Mouse (Mus musculus): ENCODE data around the gene Npas3.

Gene Npas3

GRCm38 (mm10) chr12:53612120-53612519, 363.6 kb downstream of the Npas3 start:
- no peak for DNase-seq

GRCm38 (mm10) chr12:53621271-53621670, 372.8 kb downstream of the Npas3 start:
- DNase-seq, result no peak

- DNase-seq, result no peak
Observed at GRCm38 (mm10) chr12:53623793-53624192, 375.3 kb downstream of the Npas3 start.

- no peak for DNase-seq
Observed at GRCm38 (mm10) chr12:53624379-53625021, 376.0 kb downstream of the Npas3 start.

- no peak for DNase-seq
Observed at GRCm38 (mm10) chr12:53629483-53630120, 381.1 kb downstream of the Npas3 start.

- DNase-seq, result no peak
Observed at GRCm38 (mm10) chr12:53630607-53631006, 382.1 kb downstream of the Npas3 start.

- no peak for DNase-seq
Observed at GRCm38 (mm10) chr12:53631315-53632106, 383.0 kb downstream of the Npas3 start.

GRCm38 (mm10) chr12:53638571-53638970, 390.1 kb downstream of the Npas3 start:
- no peak for DNase-seq

- no peak for DNase-seq
Observed at GRCm38 (mm10) chr12:53647282-53647681, 398.8 kb downstream of the Npas3 start.

- peak; percentile 52 for DNase-seq
Observed at GRCm38 (mm10) chr12:53656301-53656700, 407.8 kb downstream of the Npas3 start.

- peak; percentile 23 for DNase-seq
Observed at GRCm38 (mm10) chr12:53664084-53664483, 415.6 kb downstream of the Npas3 start.

- DNase-seq, result peak; percentile 51
Observed at GRCm38 (mm10) chr12:53671846-53672245, 423.4 kb downstream of the Npas3 start.

GRCm38 (mm10) chr12:53677091-53677630, 428.7 kb downstream of the Npas3 start:
- peak; percentile 76 for DNase-seq

GRCm38 (mm10) chr12:53678166-53678565, 429.7 kb downstream of the Npas3 start:
- peak; percentile 51 for DNase-seq

GRCm38 (mm10) chr12:53679161-53679560, 430.7 kb downstream of the Npas3 start:
- peak; percentile 28 for DNase-seq

GRCm38 (mm10) chr12:53680501-53680900, 432.0 kb downstream of the Npas3 start:
- DNase-seq, result peak; percentile 64

GRCm38 (mm10) chr12:53682036-53682435, 433.6 kb downstream of the Npas3 start:
- peak; percentile 65 for DNase-seq

GRCm38 (mm10) chr12:53692471-53692870, 444.0 kb downstream of the Npas3 start:
- no peak for DNase-seq

GRCm38 (mm10) chr12:53694346-53694745, 445.9 kb downstream of the Npas3 start:
- DNase-seq, result peak; percentile 1

GRCm38 (mm10) chr12:53695324-53695723, 446.8 kb downstream of the Npas3 start:
- peak; percentile 4 for DNase-seq

- DNase-seq, result peak; percentile 23
Observed at GRCm38 (mm10) chr12:53697645-53698044, 449.2 kb downstream of the Npas3 start.

GRCm38 (mm10) chr12:53698483-53699227, 450.2 kb downstream of the Npas3 start:
- DNase-seq, result peak; percentile 21

GRCm38 (mm10) chr12:53719896-53720295, 471.4 kb downstream of the Npas3 start:
- no peak for DNase-seq

Measured in heart, adult 11 months (tissue).